Mouse (Mus musculus): ENCODE measurements around the gene Miga1. TPM values are rescaled to one million over a fixed set of nuclear protein-coding genes. Genes with fewer than 3 reads are reported as not detected.

The Miga1 gene
- total RNA-seq (2014; rRNA removed): 26.3 and 28.2 TPM in 2 replicates
- polyA plus RNA-seq (2015; fragmentation: Nextera tagmentation; extraction: Ambion mirVana): 16.9 and 18.7 TPM in 2 replicates

- H3K27ac ChIP-seq (ENCODE audit: low read depth, low read length): peak within 1 kb of the TSS; percentile 83
- no peak; the same call in 1 of the 2 replicates for TF ChIP-seq CTCF (IDR thresholded peaks at IDR 0.05)
- ATAC-seq (ENCODE audit: low FRiP score): peak; percentile 95
- H3K27me3 ChIP-seq (ENCODE audit: insufficient read depth, low read length): no peaks in the 10 kb centered on the region
- DNase-seq (ENCODE audit: low spot score): peak; percentile 92
- 1% methylated on average over 54 of the region's 54 CpGs for WGBS
- peak within 1 kb of the TSS; percentile 69 for H3K4me3 ChIP-seq (ENCODE audit: low read depth, low read length)
- H3K36me3 ChIP-seq (ENCODE audit: insufficient read depth, low read length): peaks cover 19% of the 10 kb centered on the region
- H3K9ac ChIP-seq (replicated peaks; ENCODE audit: low read length, poor library complexity, severe bottlenecking): peak within 1 kb of the TSS; percentile 77
- H3K4me1 ChIP-seq (ENCODE audit: insufficient read depth, low read length): no peaks in the 10 kb centered on the region; the same call in 1 of the 2 replicates
- no peaks in the 10 kb centered on the region for H3K9me3 ChIP-seq (ENCODE audit: low read length)
- H3K4me2 ChIP-seq (ENCODE audit: low read depth, low read length, poor library complexity, severe bottlenecking): peak within 1 kb of the TSS; percentile 52
Measured at GRCm38 (mm10) chr3:152339862-152340557, at the start of gene Miga1. Gene Miga1 (minus strand): TSS chr3:152340407.

- 73% methylated on average over 11 of the region's 11 CpGs for WGBS
- DNase-seq (ENCODE audit: low spot score): no peak
- H3K27ac ChIP-seq (ENCODE audit: low read depth, low read length): no peak overlapping the region
- ATAC-seq (ENCODE audit: low FRiP score): no peak
- no peak overlapping the region for H3K9ac ChIP-seq (replicated peaks; ENCODE audit: low read length, poor library complexity, severe bottlenecking)
- H3K4me3 ChIP-seq (ENCODE audit: low read depth, low read length): no peak overlapping the region
- H3K4me1 ChIP-seq (ENCODE audit: insufficient read depth, low read length): no peaks in the 10 kb centered on the region
- TF ChIP-seq CTCF (IDR thresholded peaks at IDR 0.05): no peak
- H3K9me3 ChIP-seq (ENCODE audit: low read length): no peaks in the 10 kb centered on the region
- H3K4me2 ChIP-seq (ENCODE audit: low read depth, low read length, poor library complexity, severe bottlenecking): no peak overlapping the region
- peaks cover 44% of the 10 kb centered on the region for H3K36me3 ChIP-seq (ENCODE audit: insufficient read depth, low read length)
- no peaks in the 10 kb centered on the region for H3K27me3 ChIP-seq (ENCODE audit: insufficient read depth, low read length)
Measured at GRCm38 (mm10) chr3:152384106-152384505, 43.9 kb upstream of the Miga1 start.

DNA sequence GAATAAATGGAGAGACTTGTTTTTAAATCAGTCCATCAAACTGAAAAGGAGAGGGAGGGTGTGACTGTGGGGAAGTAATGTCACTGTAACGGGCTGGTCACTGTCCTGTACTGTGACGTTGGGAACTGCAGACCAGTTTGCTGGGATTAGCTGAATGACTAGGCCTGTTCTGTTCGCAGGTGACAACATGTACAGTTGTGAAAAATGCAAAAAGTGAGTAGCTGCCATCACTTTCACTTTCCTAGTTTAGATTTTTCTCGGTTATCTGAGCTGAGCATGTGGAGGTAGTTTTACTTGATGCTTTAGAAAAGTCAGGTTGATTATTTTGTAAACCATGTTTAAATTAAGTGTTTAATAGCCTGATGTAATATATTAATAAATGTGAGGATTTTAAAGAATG lies 35.9 kb upstream of the Miga1 start:
- Histone ChIP-seq H3K27me3 (ENCODE audit: insufficient read depth, low read length) (no peaks in the 10 kb centered on the region), H3K9ac (replicated peaks; ENCODE audit: low read length, poor library complexity, severe bottlenecking) (no peak overlapping the region), H3K27ac (ENCODE audit: low read depth, low read length) (no peak overlapping the region), H3K9me3 (ENCODE audit: low read length) (no peaks in the 10 kb centered on the region), H3K4me1 (ENCODE audit: insufficient read depth, low read length) (no peaks in the 10 kb centered on the region), H3K36me3 (ENCODE audit: insufficient read depth, low read length) (peaks cover 49% of the 10 kb centered on the region), H3K4me3 (ENCODE audit: low read depth, low read length) (no peak overlapping the region), H3K4me2 (ENCODE audit: low read depth, low read length, poor library complexity, severe bottlenecking) (no peak overlapping the region)
- DNase-seq (ENCODE audit: low spot score) (no peak), ATAC-seq (ENCODE audit: low FRiP score) (no peak)
- no peak for TF ChIP-seq CTCF (IDR thresholded peaks at IDR 0.05)
- 94% methylated on average over 4 of the region's 4 CpGs for WGBS

- no peak for DNase-seq (ENCODE audit: low spot score)
- no peaks in the 10 kb centered on the region for H3K4me1 ChIP-seq (ENCODE audit: insufficient read depth, low read length)
- H3K27me3 ChIP-seq (ENCODE audit: insufficient read depth, low read length): no peaks in the 10 kb centered on the region
- TF ChIP-seq CTCF (IDR thresholded peaks at IDR 0.05): no peak
- H3K9ac ChIP-seq (replicated peaks; ENCODE audit: low read length, poor library complexity, severe bottlenecking): no peak overlapping the region
- no peak overlapping the region for H3K4me3 ChIP-seq (ENCODE audit: low read depth, low read length)
- H3K27ac ChIP-seq (ENCODE audit: low read depth, low read length): no peak overlapping the region
- H3K4me2 ChIP-seq (ENCODE audit: low read depth, low read length, poor library complexity, severe bottlenecking): no peak overlapping the region
- 90% methylated on average over 2 of the region's 2 CpGs for WGBS
- peaks cover 57% of the 10 kb centered on the region for H3K36me3 ChIP-seq (ENCODE audit: insufficient read depth, low read length)
- no peaks in the 10 kb centered on the region for H3K9me3 ChIP-seq (ENCODE audit: low read length)
- no peak for ATAC-seq (ENCODE audit: low FRiP score)
Measured at GRCm38 (mm10) chr3:152364181-152364580, 24.0 kb upstream of the Miga1 start.

DNA sequence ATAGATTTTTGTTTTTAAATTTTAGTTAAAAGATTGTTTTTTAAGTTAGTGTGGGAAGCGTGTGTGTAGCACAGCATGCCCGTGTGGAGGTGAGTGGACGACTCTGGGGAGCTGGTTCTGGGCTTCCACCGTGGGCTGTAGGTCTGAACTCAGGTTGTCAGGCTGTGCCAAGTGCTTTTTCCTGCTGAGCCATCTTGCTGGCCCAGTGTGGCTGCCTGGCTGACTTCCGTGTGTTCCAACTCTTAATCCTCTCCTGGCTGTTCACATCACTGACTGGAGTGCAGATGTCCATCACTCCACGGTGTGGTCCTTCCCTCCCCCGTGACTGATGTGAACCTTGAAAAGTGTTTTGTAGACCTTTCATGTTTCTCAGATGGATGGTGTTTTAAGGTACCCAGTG lies 18.9 kb upstream of the Miga1 start:
- DNase-seq (ENCODE audit: low spot score): no peak

DNA sequence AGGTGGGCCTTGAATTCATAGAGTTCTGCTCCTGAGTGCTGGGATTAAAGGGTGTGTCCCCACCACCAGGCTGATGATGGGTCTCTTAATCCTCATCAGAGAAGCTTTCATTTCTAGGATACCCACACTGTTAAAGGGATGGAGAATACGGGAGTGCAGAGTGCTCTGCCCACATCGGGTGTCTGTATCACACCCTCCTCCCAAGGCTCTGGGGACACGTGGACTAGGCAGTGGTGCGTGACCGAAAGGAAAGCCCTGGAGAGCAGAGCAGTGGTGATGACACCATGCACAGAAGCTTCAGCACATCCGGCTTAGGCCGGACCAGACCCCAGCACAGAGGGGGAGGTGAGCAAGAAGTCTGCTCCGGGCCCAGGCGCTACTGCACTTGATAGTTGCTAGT lies 16.5 kb upstream of the Miga1 start:
- Histone ChIP-seq H3K4me2 (ENCODE audit: low read depth, low read length, poor library complexity, severe bottlenecking) (no peak overlapping the region), H3K4me1 (ENCODE audit: insufficient read depth, low read length) (no peaks in the 10 kb centered on the region), H3K27me3 (ENCODE audit: insufficient read depth, low read length) (no peaks in the 10 kb centered on the region), H3K9me3 (ENCODE audit: low read length) (no peaks in the 10 kb centered on the region), H3K9ac (replicated peaks; ENCODE audit: low read length, poor library complexity, severe bottlenecking) (no peak overlapping the region), H3K4me3 (ENCODE audit: low read depth, low read length) (no peak overlapping the region), H3K27ac (ENCODE audit: low read depth, low read length) (no peak overlapping the region), H3K36me3 (ENCODE audit: insufficient read depth, low read length) (peaks cover 26% of the 10 kb centered on the region; the same call in 1 of the 2 replicates)
- no peak for DNase-seq (ENCODE audit: low spot score)
- no peak for TF ChIP-seq CTCF (IDR thresholded peaks at IDR 0.05)
- ATAC-seq (ENCODE audit: low FRiP score): no peak
- 78% methylated on average over 9 of the region's 9 CpGs for WGBS

More for the DNA sequence above, 18.9 kb upstream of the Miga1 start:
- Histone ChIP-seq H3K27me3 (ENCODE audit: insufficient read depth, low read length) (no peaks in the 10 kb centered on the region), H3K36me3 (ENCODE audit: insufficient read depth, low read length) (peaks cover 38% of the 10 kb centered on the region), H3K4me2 (ENCODE audit: low read depth, low read length, poor library complexity, severe bottlenecking) (no peak overlapping the region), H3K27ac (ENCODE audit: low read depth, low read length) (no peak overlapping the region), H3K9ac (replicated peaks; ENCODE audit: low read length, poor library complexity, severe bottlenecking) (no peak overlapping the region), H3K4me1 (ENCODE audit: insufficient read depth, low read length) (no peaks in the 10 kb centered on the region), H3K9me3 (ENCODE audit: low read length) (no peaks in the 10 kb centered on the region), H3K4me3 (ENCODE audit: low read depth, low read length) (no peak overlapping the region)
- WGBS: 77% methylated on average over 7 of the region's 7 CpGs
- no peak for ATAC-seq (ENCODE audit: low FRiP score)
- no peak for TF ChIP-seq CTCF (IDR thresholded peaks at IDR 0.05)

All from midbrain, postnatal 0 days (tissue).